Mouse (Mus musculus) cerebellum, adult 9-10 months (tissue): ENCODE results near the gene Tmem135.

Experiments
- DNase-seq: peaks from one replicate; pipeline ENCODE4 v3.0.0; 2022

Gene Tmem135

GRCm38 (mm10) chr7:89416027-89416426 lies 12.0 kb upstream of the Tmem135 start:
- DNase-seq: no peak

DNA sequence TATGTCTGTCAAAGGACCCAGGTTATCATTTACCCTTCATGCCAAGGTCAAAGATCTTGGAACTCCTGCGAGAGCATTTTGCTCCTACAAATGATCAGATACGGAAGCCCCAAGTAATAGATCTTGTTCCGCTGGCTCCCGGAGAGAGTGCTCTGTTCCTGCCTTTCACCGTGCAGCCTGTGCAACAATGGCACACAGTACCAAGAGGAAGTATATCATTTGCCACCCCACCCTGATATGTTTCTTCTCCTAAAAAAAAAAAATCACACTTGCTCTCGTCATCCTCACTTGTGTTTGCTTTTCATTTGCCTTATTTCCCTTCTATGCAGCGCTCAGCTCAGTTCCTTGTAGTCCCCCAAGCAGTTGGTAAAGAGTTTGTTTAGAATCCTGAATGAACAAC lies 8.1 kb upstream of the Tmem135 start:
- DNase-seq: no peak

DNA sequence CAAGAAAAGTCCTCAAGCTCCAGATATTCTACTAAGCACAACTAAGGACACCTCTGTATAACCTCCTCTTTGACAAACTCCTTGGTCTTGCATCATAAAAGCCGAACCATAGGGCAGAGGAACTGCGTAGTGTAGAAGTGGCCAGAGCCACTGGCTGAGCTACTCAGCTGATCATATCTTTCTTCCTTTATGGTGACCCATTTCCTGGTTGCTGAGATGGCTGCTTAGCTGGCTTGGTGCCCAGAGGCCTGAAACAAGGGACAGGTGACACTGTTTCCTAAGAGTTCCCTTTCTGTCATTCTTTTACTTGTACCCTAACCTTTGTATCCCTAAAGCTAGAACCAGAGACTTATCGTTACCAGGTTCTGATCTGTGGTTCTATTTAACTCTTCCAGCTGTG lies 7.3 kb upstream of the Tmem135 start:
- no peak for DNase-seq

- DNase-seq: no peak
Measured at GRCm38 (mm10) chr7:89410294-89410693, 6.3 kb upstream of the Tmem135 start.

- no peak for DNase-seq
Measured at GRCm38 (mm10) chr7:89407006-89407940, 3.3 kb upstream of the Tmem135 start.

DNA sequence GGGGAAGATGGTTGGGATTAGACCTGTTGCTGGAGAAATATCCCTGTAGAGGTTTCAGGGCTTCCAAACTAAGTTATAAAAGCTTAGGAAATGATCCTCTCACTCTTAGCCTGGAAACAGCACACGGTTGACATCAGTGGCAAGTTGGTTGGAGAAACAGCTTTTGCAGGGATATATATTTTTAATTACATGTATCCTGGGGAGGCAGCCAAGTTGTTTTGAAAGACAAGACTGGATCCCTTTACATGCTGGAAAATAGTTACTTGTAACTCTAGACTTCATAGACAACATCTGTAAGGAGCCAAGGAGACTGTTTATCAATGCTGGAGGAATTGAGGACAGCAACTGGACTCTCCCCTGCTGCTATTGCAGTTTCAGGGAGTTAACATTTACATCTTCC lies 2.0 kb upstream of the Tmem135 start:
- DNase-seq: no peak

- DNase-seq: peak; percentile 52
Measured at GRCm38 (mm10) chr7:89404734-89405440, 865 bp upstream of the Tmem135 start.

- no peak for DNase-seq
Measured at GRCm38 (mm10) chr7:89403053-89403972, 709 bp downstream of the Tmem135 start.

GRCm38 (mm10) chr7:89401936-89402335 lies 2.1 kb downstream of the Tmem135 start:
- no peak for DNase-seq

- DNase-seq: no peak
Measured at GRCm38 (mm10) chr7:89401136-89401858, 2.7 kb downstream of the Tmem135 start.

- DNase-seq: no peak
Measured at GRCm38 (mm10) chr7:89400721-89401120, 3.3 kb downstream of the Tmem135 start.

DNA sequence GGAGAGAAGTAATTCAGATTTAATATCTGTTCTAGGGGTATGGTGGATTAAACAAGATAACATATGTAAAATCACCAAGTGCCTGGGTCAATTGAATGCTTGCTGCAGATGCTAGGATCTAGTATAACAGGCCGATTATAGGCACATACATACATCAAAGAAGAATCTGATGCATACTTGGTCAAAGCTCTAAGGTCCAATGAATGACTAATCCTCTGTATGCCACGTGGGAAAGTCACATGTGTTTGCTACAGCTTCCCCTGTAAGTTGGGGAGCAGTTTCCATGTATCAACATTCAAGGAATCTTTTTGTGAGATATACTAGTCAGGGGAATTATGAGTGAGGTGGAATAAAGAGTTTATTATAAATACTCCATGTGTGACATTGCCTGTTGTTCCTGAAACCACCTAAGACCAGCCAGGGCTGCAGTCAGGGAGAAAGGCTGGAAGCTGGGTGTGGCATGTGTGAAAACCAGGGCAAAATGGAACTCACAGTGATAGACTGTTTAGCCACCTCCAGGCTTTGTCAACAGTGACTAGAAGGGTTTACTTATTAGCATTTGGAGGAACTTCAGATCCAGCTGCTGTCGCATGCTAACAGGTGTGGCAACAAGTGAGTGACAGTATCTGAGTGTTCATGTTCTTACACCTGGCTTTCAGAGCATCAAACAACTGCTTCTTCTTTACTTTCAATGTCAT lies 6.0 kb downstream of the Tmem135 start:
- no peak for DNase-seq

- no peak for DNase-seq
Measured at GRCm38 (mm10) chr7:89396386-89396785, 7.6 kb downstream of the Tmem135 start.

GRCm38 (mm10) chr7:89395399-89395798 lies 8.6 kb downstream of the Tmem135 start:
- no peak for DNase-seq

GRCm38 (mm10) chr7:89392825-89393224 lies 11.2 kb downstream of the Tmem135 start:
- DNase-seq: no peak

GRCm38 (mm10) chr7:89392388-89392787 lies 11.6 kb downstream of the Tmem135 start:
- no peak for DNase-seq

DNA sequence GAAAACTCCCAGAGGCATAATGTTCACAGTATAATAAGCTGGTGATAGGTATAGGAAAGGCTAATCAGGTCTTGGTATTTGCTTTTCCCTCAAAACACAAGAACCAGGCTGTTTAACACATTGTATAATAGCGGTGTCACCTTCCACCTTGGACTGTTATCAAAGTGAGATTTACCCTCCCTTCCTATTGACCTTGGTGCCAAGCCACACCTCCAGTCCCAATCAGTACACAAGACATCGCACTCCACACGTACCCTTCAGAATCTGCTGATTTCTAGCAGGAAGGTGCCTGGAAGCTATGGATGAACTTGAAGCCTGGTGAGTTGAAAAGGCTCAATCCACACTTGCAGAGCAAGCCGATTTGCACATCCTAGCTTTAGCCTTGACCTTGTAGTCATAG lies 12.2 kb downstream of the Tmem135 start:
- DNase-seq: no peak

DNA sequence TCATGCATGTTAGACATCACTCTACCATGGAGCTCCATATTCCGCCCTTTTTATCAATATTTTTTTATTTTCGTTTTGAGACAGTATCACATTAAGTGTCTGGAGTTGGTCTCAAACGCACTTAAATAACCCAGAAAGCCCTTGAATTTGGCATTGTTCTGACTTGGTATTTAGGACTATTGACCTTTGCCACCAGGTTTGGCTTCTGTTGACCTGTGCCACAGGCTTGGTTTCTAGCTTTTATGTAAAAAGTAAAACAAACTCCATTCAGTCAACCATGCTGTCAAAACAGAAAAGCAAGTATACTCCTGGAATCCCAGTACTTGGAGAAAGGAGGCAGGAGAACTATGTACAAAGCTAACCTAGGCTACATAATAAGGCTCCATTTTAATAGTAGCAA lies 12.7 kb downstream of the Tmem135 start:
- no peak for DNase-seq

- DNase-seq: no peak
Measured at GRCm38 (mm10) chr7:89390660-89391059, 13.4 kb downstream of the Tmem135 start.

DNA sequence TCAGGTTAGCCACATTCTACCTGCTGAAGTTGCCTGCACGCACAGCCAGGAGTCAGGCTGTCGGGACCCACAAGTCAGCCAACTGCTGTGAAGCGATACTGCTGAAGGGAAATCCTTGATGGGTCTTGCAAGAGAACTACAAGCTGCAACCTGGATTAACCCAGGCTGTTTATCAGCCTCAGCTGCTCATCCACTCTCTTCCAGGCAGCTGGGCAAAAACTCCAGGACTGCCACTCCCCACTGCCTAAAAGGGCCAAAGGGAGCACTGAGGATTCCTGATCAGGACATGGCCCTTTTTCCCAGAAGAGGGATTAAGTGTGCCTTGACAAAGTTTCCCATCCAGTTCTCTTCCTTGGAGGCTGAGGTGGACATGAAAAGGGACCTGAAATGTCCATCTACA lies 15.0 kb downstream of the Tmem135 start:
- no peak for DNase-seq

- no peak for DNase-seq
Measured at GRCm38 (mm10) chr7:89382892-89383291, 21.1 kb downstream of the Tmem135 start.
